In genomic region chr14:21313561-21314342, GRCm38 (mm10) we compare ENCODE assay signal across 19 mouse cellular contexts.
DNase-seq lines count a peak whose midpoint lies in the region; ATAC-seq lines count a peak whose summit lies in the region.
"Had no signal": no experiment of that assay in that cellular context is flagged by ENCODE, and none has a peak within 500 bp of the region (broad histone marks: within the 10 kb centered on the region; RNA-seq: fewer than 3 reads in every experiment).

No protein-coding gene starts in this region.

- H3K4me3 ChIP-seq in heart, embryonic 16.5 days (ENCODE audit: low read length) = no peak overlapping the region
- no peak overlapping the region for H3K4me3 ChIP-seq in heart, embryonic 11.5 days (ENCODE audit: low read depth, low read length)
- H3K4me3 ChIP-seq in embryonic facial prominence, embryonic 13.5 days = no peak overlapping the region
- no peak overlapping the region for H3K4me3 ChIP-seq in limb, embryonic 15.5 days

- no peak for ATAC-seq in heart, embryonic 16.5 days (replicated peaks; ENCODE audit: extremely low read depth, insufficient read depth, low FRiP score)
- no peak for ATAC-seq in heart, embryonic 11.5 days (replicated peaks; ENCODE audit: insufficient number of reproducible peaks, low FRiP score, low TSS enrichment)
- ATAC-seq in embryonic facial prominence, embryonic 13.5 days (ENCODE audit: insufficient number of reproducible peaks, insufficient read depth, low FRiP score, low TSS enrichment, low read depth) = peak; percentile 69
- peak; percentile 71; the same call in 1 of the 2 replicates for ATAC-seq in limb, embryonic 15.5 days (ENCODE audit: insufficient number of reproducible peaks, low FRiP score, low TSS enrichment, low read depth)
- ATAC-seq: liver, postnatal 0 days had no signal

- no peak overlapping the region; the same call in 1 of the 2 replicates for H3K4me2 ChIP-seq in heart, embryonic 16.5 days (ENCODE audit: low read depth, low read length)
- H3K4me2 ChIP-seq in heart, embryonic 11.5 days = no peak overlapping the region
- peak overlapping the region; percentile 10; the same call in 1 of the 2 replicates for H3K4me2 ChIP-seq in embryonic facial prominence, embryonic 13.5 days
- H3K4me2 ChIP-seq in limb, embryonic 15.5 days = 0 out of 2 replicates have a peak overlapping the region, but pooled peaks have one; percentile 14
- H3K4me2 ChIP-seq: liver, embryonic 11.5 days; midbrain, embryonic 11.5 days had no signal

- H3K4me1 ChIP-seq in heart, embryonic 16.5 days (ENCODE audit: control insufficient read depth, insufficient read depth, low read length) = peaks cover 16% of the 10 kb centered on the region
- H3K4me1 ChIP-seq in heart, embryonic 11.5 days (ENCODE audit: control insufficient read depth, insufficient read depth, low read length) = peaks cover 8% of the 10 kb centered on the region
- H3K4me1 ChIP-seq in embryonic facial prominence, embryonic 13.5 days = peaks cover 34% of the 10 kb centered on the region
- peaks cover 5% of the 10 kb centered on the region; the same call in 1 of the 2 replicates for H3K4me1 ChIP-seq in limb, embryonic 15.5 days

- H3K27ac ChIP-seq in heart, embryonic 16.5 days (ENCODE audit: low read length) = peak overlapping the region; percentile 55
- H3K27ac ChIP-seq in heart, embryonic 11.5 days (ENCODE audit: low read depth, low read length) = no peak overlapping the region
- peak overlapping the region; percentile 68; the same call in 1 of the 2 replicates for H3K27ac ChIP-seq in embryonic facial prominence, embryonic 13.5 days
- peak overlapping the region; percentile 71 for H3K27ac ChIP-seq in limb, embryonic 15.5 days

- H3K27me3 ChIP-seq in heart, embryonic 16.5 days (ENCODE audit: control insufficient read depth, insufficient read depth, low read length) = no peaks in the 10 kb centered on the region
- no peaks in the 10 kb centered on the region for H3K27me3 ChIP-seq in heart, embryonic 11.5 days (ENCODE audit: control insufficient read depth, insufficient read depth, low read length)
- no peaks in the 10 kb centered on the region for H3K27me3 ChIP-seq in embryonic facial prominence, embryonic 13.5 days
- H3K27me3 ChIP-seq in limb, embryonic 15.5 days = no peaks in the 10 kb centered on the region

- H3K36me3 ChIP-seq in heart, embryonic 16.5 days (ENCODE audit: control insufficient read depth, insufficient read depth) = no peaks in the 10 kb centered on the region
- H3K36me3 ChIP-seq in heart, embryonic 11.5 days (ENCODE audit: control insufficient read depth, insufficient read depth, low read length) = no peaks in the 10 kb centered on the region
- H3K36me3 ChIP-seq in embryonic facial prominence, embryonic 13.5 days = no peaks in the 10 kb centered on the region
- H3K36me3 ChIP-seq in limb, embryonic 15.5 days = no peaks in the 10 kb centered on the region

- no peaks in the 10 kb centered on the region for H3K9me3 ChIP-seq in heart, embryonic 16.5 days (replicated peaks; ENCODE audit: control insufficient read depth, low read length)
- no peaks in the 10 kb centered on the region for H3K9me3 ChIP-seq in heart, embryonic 11.5 days (replicated peaks; ENCODE audit: control insufficient read depth, low read length)
- no peaks in the 10 kb centered on the region for H3K9me3 ChIP-seq in embryonic facial prominence, embryonic 13.5 days
- no peaks in the 10 kb centered on the region for H3K9me3 ChIP-seq in limb, embryonic 15.5 days

- peak; percentile 49 for DNase-seq in forelimb bud, embryonic 11.5 days (ENCODE audit: low read depth, low spot score)
- no peak for DNase-seq in spleen, postnatal 14 days (ENCODE audit: low spot score in 2 of 2)
- DNase-seq in right cerebral cortex, postnatal 36 days (ENCODE audit: low spot score in 2 of 2) = no peak
- DNase-seq: adrenal gland, postnatal 25 days; cerebellum, adult 9-11 months; gastrocnemius, postnatal 10 days; heart, adult 11 months; kidney, adult 18-20 months; kidney, postnatal 4 days; liver, postnatal 0 days; lung, postnatal 10 days; right cerebral cortex, postnatal 14 days; spleen, adult 18-20 months had no signal

- 80% methylated on average over 11 of the region's 11 CpGs for WGBS in heart, embryonic 16.5 days
- WGBS in heart, embryonic 11.5 days (ENCODE audit: insufficient replicate concordance) = 89% methylated on average over 11 of the region's 11 CpGs
- WGBS in embryonic facial prominence, embryonic 13.5 days = 31% methylated on average over 11 of the region's 11 CpGs
- 26% methylated on average over 11 of the region's 11 CpGs for WGBS in limb, embryonic 15.5 days

- H3K9ac ChIP-seq in heart, embryonic 16.5 days (ENCODE audit: low read length) = no peak overlapping the region
- no peak overlapping the region for H3K9ac ChIP-seq in heart, embryonic 11.5 days (ENCODE audit: low read depth, low read length)
- no peak overlapping the region for H3K9ac ChIP-seq in embryonic facial prominence, embryonic 13.5 days
- no peak overlapping the region for H3K9ac ChIP-seq in limb, embryonic 15.5 days
- H3K9ac ChIP-seq: liver, postnatal 0 days had no signal

Comparison
In these comparisons a context has a peak if more than half of its experiments do, and no peak if none do; other contexts are left out.
1. ATAC-seq: peak in embryonic facial prominence, embryonic 13.5 days (single experiment) and limb, embryonic 15.5 days (single experiment); none in heart, embryonic 16.5 days (single experiment) and heart, embryonic 11.5 days (single experiment).
2. H3K4me2 ChIP-seq: peak in embryonic facial prominence, embryonic 13.5 days (single experiment) and limb, embryonic 15.5 days (single experiment); none in heart, embryonic 16.5 days (single experiment) and heart, embryonic 11.5 days (single experiment).